Mouse (Mus musculus): ENCODE measurements around the gene Cercam. TPM values are rescaled to one million over a fixed set of nuclear protein-coding genes. Genes with fewer than 3 reads are reported as not detected.
"Not testable (repeated sequence)": the region's sequence is repeated elsewhere in the genome, so short reads cannot be mapped to it uniquely, and the experiment has no call there.

The Cercam gene
- polyA plus RNA-seq, 1 experiment = 58.2 TPM

DNA sequence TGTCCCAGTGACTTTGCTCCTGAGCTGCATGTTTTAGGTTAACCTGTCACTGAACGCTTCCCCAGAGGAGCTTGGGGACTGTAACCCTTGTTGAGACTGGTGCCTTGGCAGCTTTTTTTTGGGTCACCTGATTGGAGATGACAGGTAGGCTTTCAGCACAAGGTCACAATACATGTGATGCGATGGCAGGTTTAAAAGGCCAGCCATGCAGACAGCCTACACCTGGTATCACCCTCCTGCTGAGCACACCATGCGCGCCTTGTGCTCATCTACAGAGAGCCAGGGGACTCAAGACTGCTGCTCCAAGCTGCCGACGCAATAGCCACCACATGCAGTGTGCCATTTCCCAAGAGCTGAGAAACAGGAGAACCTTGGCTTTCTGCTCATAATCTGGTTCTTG, 22.8 kb downstream of the Cercam start:
- TF ChIP-seq CTCF (IDR thresholded peaks at IDR 0.05; ENCODE audit: borderline replicate concordance, insufficient read depth, low read length) = no peak
- TF ChIP-seq POLR2A (IDR thresholded peaks at IDR 0.05; ENCODE audit: low read depth, low read length) = no peak
- H3K27ac ChIP-seq (ENCODE audit: insufficient read depth, low read length) = no peak overlapping the region
- no peak overlapping the region for H3K4me3 ChIP-seq (ENCODE audit: insufficient read depth, low read length)
- no peaks in the 10 kb centered on the region for H3K4me1 ChIP-seq (ENCODE audit: control insufficient read depth, insufficient read depth, low read length)

DNA sequence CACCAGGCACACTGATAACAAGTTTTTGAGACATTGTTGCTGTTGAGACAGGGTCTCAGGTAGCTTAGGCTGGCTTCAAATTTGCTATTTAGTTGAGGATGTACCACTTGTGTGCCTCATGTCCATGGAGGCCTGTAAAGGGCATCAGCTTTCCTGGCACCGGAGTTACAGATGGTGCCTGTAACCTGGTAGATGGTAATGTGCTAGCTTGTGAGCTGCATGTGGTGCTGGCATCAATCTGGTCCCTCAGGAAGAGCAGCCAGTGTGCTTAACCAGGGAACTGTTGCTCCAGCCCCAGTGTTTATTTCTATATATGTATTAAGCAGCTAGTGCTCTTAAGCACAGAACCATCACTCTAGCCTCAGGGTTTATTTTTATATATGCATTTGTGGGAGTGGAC, 27.1 kb downstream of the Cercam start:
- H3K4me3 ChIP-seq (ENCODE audit: insufficient read depth, low read length) = no peak overlapping the region
- no peaks in the 10 kb centered on the region for H3K4me1 ChIP-seq (ENCODE audit: control insufficient read depth, insufficient read depth, low read length)
- no peak overlapping the region for H3K27ac ChIP-seq (ENCODE audit: insufficient read depth, low read length)
- TF ChIP-seq CTCF (IDR thresholded peaks at IDR 0.05; ENCODE audit: borderline replicate concordance, insufficient read depth, low read length) (no peak), POLR2A (IDR thresholded peaks at IDR 0.05; ENCODE audit: low read depth, low read length) (no peak)

DNA sequence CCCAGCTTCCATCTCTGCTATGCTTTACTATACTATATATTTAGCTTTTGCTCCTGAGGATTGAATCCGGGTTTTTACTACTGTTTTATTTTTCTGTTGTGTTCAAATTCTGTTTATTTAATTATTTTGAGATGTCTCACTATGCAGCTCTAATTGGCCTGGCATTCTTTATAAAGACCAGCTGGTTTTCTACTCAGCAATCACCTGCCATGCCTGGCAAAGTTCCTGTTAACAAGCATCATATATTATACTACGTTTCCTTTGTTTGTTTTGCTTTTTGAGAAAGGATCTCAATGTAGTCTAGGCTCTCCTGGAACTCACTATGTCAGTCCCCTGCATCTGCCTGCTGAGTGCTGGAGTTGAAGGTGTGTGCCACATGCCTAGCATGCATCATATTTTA, 28.4 kb downstream of the Cercam start:
- Histone ChIP-seq H3K4me1 (ENCODE audit: control insufficient read depth, insufficient read depth, low read length) (no peaks in the 10 kb centered on the region), H3K4me3 (ENCODE audit: insufficient read depth, low read length) (no peak overlapping the region), H3K27ac (ENCODE audit: insufficient read depth, low read length) (no peak overlapping the region)
- TF ChIP-seq CTCF (IDR thresholded peaks at IDR 0.05; ENCODE audit: borderline replicate concordance, insufficient read depth, low read length) (no peak), POLR2A (IDR thresholded peaks at IDR 0.05; ENCODE audit: low read depth, low read length) (no peak)

DNA sequence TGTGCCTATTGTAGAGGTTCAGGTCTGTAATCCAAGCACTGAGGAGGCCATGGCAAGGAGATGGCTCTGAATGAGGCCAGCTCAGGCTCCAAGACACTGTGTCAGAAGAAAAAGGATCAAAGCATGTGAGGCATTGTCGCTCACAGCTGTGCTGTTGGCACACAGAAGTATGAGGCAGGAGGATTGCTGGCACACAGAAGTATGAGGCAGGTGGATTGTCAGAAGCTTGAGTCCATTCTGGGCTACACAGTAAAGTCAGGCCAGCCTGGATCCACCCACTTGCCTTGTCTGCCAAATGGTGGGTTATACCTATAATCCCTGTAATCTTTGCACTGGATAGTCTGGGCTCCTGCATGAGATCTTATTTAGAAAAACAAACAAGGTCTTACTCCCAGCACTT, 29.1 kb downstream of the Cercam start:
- no peaks in the 10 kb centered on the region for H3K4me1 ChIP-seq (ENCODE audit: control insufficient read depth, insufficient read depth, low read length)
- H3K27ac ChIP-seq (ENCODE audit: insufficient read depth, low read length) = no peak overlapping the region
- TF ChIP-seq CTCF (IDR thresholded peaks at IDR 0.05; ENCODE audit: borderline replicate concordance, insufficient read depth, low read length) (no peak), POLR2A (IDR thresholded peaks at IDR 0.05; ENCODE audit: low read depth, low read length) (no peak)
- H3K4me3 ChIP-seq (ENCODE audit: insufficient read depth, low read length) = no peak overlapping the region

DNA sequence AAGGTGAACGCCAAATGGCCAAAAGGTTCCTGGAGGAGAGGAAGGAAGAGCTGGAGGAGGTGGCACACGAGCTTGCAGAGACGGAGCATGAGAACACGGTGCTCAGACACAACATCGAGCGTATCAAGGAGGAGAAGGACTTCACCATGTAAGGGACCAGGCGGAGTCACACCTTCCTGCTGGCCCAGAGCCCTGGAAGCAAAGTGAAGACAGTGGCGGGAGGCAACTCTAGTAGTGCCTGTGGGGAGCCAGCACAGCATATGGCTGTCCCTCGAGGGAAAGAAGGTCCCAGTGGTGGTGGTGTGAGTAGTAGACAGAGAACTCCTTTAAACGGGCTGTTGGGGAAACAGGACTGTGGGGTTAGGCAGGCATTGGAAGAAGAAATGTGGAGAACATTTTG, 33.2 kb downstream of the Cercam start:
- Histone ChIP-seq H3K4me3 (ENCODE audit: insufficient read depth, low read length) (no peak overlapping the region), H3K27ac (ENCODE audit: insufficient read depth, low read length) (no peak overlapping the region), H3K4me1 (ENCODE audit: control insufficient read depth, insufficient read depth, low read length) (no peaks in the 10 kb centered on the region)
- TF ChIP-seq CTCF (IDR thresholded peaks at IDR 0.05; ENCODE audit: borderline replicate concordance, insufficient read depth, low read length) (no peak), POLR2A (IDR thresholded peaks at IDR 0.05; ENCODE audit: low read depth, low read length) (no peak)

DNA sequence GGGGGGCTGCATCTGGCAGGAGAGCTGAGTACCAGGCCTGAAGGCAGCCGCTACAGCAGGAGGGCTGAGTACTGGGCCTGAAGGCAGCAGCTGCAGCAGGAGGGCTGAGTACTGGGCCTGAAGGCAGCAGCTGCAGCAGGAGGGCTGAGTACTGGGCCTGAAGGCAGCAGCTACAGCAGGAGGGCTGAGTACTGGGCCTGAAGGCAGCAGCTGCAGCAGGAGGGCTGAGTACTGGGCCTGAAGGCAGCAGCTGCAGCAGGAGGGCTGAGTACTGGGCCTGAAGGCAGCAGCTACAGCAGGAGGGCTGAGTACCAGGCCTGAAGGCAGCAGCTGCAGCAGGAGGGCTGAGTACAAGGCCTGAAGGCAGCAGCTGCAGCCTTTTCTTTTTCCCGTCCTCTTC, 39.2 kb downstream of the Cercam start:
- H3K4me1 ChIP-seq (ENCODE audit: control insufficient read depth, insufficient read depth, low read length); H3K27ac ChIP-seq (ENCODE audit: insufficient read depth, low read length); H3K4me3 ChIP-seq (ENCODE audit: insufficient read depth, low read length): not testable (repeated sequence)

DNA sequence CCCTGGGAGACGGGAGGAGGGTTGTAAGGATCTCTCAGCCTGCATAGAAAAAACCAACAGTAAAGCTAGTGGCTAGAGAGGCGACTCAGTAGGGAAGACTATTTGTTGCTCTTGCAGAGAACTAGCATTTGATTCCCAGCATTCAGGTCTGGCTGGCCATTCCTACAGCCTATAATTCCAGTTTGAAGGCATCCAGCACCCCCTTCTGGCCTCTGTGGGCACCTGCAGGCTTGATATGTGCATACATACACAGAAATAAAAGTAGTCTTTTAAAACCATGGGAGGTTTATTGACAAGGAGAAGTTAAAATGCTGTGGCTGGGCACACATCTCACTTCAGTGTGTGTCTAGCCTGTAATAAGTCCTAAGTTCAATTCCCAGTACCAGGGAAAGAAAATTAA, 41.1 kb downstream of the Cercam start:
- H3K27ac ChIP-seq (ENCODE audit: insufficient read depth, low read length) = no peak overlapping the region
- TF ChIP-seq CTCF (IDR thresholded peaks at IDR 0.05; ENCODE audit: borderline replicate concordance, insufficient read depth, low read length) = no peak
- no peak for TF ChIP-seq POLR2A (IDR thresholded peaks at IDR 0.05; ENCODE audit: low read depth, low read length)
- no peaks in the 10 kb centered on the region for H3K4me1 ChIP-seq (ENCODE audit: control insufficient read depth, insufficient read depth, low read length)

DNA sequence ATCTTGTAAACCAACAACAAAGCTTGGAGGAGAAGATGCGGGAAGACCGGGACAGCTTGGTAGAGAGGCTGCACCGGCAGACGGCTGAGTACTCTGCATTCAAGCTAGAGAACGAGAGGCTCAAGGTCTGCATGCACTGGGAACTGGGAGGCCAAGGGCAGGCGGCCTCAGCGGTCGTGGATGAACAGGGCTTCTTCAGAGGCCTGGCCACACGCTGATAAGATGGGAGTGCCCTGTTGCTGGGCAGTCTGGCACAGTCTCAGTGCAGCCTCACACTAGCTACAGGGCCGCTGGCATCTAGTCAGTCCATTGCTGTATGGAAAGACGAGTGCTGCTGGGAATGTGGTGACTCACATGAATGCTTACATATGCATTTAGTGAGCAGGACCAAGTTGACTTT, 48.7 kb downstream of the Cercam start:
- Histone ChIP-seq H3K27ac (ENCODE audit: insufficient read depth, low read length) (no peak overlapping the region), H3K4me3 (ENCODE audit: insufficient read depth, low read length) (no peak overlapping the region), H3K4me1 (ENCODE audit: control insufficient read depth, insufficient read depth, low read length) (no peaks in the 10 kb centered on the region)
- no peak for TF ChIP-seq POLR2A (IDR thresholded peaks at IDR 0.05; ENCODE audit: low read depth, low read length)

More for the DNA sequence above, 41.1 kb downstream of the Cercam start:
- H3K4me3 ChIP-seq (ENCODE audit: insufficient read depth, low read length) = no peak overlapping the region

DNA sequence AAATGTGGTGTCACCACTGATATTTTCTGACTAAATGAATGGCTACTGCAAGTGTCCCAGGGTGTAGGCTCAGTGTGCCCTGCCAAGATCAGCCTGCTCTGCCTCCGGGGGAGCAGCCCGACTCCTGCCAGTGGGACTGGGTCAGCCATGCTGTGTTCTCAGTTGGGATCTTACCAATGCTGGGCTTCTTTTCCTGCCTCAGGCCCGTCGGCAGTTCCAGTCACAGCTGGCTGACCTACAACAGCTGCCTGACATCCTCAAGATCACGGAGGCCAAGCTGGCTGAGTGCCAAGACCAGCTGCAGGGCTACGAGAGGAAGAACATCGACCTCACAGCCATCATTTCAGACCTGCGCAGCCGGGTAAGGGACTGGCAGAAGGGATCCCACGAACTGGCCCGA, 53.0 kb downstream of the Cercam start:
- Histone ChIP-seq H3K4me1 (ENCODE audit: control insufficient read depth, insufficient read depth, low read length) (no peaks in the 10 kb centered on the region), H3K4me3 (ENCODE audit: insufficient read depth, low read length) (no peak overlapping the region)

DNA sequence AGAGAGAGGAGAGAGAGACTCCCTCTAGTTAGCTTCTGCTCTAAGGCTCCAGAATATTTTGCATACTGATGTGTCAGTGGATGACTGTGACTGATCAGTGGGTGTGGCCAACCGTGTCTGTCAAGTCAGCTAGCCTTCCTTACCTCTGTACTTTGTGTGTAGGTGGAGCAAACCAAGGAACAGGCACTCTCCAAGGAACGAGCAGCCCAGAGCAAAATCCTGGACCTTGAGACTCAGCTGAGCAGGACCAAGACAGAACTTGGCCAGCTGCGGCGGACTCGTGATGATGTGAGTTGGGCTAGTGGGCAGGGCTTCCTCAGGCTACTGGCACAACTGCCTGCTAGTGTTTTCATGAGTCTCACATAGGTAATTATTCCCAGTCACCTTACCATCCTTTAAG, 57.6 kb downstream of the Cercam start:
- H3K4me3 ChIP-seq (ENCODE audit: insufficient read depth, low read length) = no peak overlapping the region
- no peaks in the 10 kb centered on the region for H3K4me1 ChIP-seq (ENCODE audit: control insufficient read depth, insufficient read depth, low read length)
- TF ChIP-seq CTCF (IDR thresholded peaks at IDR 0.05; ENCODE audit: borderline replicate concordance, insufficient read depth, low read length) (no peak), POLR2A (IDR thresholded peaks at IDR 0.05; ENCODE audit: low read depth, low read length) (no peak)
- H3K27ac ChIP-seq (ENCODE audit: insufficient read depth, low read length) = no peak overlapping the region

More for the DNA sequence above, 53.0 kb downstream of the Cercam start:
- H3K27ac ChIP-seq (ENCODE audit: insufficient read depth, low read length) = no peak overlapping the region
- TF ChIP-seq POLR2A (IDR thresholded peaks at IDR 0.05; ENCODE audit: low read depth, low read length) = no peak
- TF ChIP-seq CTCF (IDR thresholded peaks at IDR 0.05; ENCODE audit: borderline replicate concordance, insufficient read depth, low read length) = no peak

DNA sequence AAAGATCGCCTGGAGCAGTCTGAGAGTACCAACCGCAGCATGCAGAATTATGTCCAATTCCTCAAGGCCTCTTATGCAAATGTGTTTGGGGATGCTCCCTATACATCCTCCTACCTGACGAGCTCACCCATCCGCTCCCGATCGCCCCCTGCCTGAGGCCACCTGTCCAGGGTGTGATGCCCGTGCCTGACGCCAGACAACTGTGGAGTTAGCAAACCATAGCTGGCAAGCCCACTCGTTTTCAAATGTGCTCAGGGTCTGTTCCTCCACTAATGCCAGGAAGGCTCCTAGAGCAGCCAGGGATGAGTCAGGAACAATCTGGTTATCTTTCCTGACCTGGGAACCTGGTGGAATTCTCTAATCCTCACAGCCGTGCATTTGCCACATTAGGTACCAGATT, 61.5 kb downstream of the Cercam start:
- H3K4me3 ChIP-seq (ENCODE audit: insufficient read depth, low read length) = no peak overlapping the region
- H3K27ac ChIP-seq (ENCODE audit: insufficient read depth, low read length) = no peak overlapping the region
- TF ChIP-seq POLR2A (IDR thresholded peaks at IDR 0.05; ENCODE audit: low read depth, low read length) = no peak
- no peak for TF ChIP-seq CTCF (IDR thresholded peaks at IDR 0.05; ENCODE audit: borderline replicate concordance, insufficient read depth, low read length)
- no peaks in the 10 kb centered on the region for H3K4me1 ChIP-seq (ENCODE audit: control insufficient read depth, insufficient read depth, low read length)

All from embryonic fibroblast, embryonic 13.5 days (primary cell).